Mouse (Mus musculus): Measurements from ENCODE around the gene Pcmt1. TPM values are rescaled to one million over a fixed set of nuclear protein-coding genes. Genes with fewer than 3 reads are reported as not detected.
"Not testable (repeated sequence)": the region's sequence is repeated elsewhere in the genome, so short reads cannot be mapped to it uniquely, and the experiment has no call there.

The Pcmt1 gene
- polyA plus RNA-seq, 1 experiment from 2014 or later: 154 TPM

GRCm38 (mm10) chr10:7629092-7629491, 51.8 kb downstream of the Pcmt1 start:
- Histone ChIP-seq H3K4me3 (ENCODE audit: low read depth, low read length) (no peak overlapping the region), H3K36me3 (ENCODE audit: control insufficient read depth, insufficient read depth, low read length) (peaks cover 2% of the 10 kb centered on the region; the same call in 1 of the 2 replicates), H3K9me3 (ENCODE audit: control insufficient read depth, low read length) (no peaks in the 10 kb centered on the region), H3K27me3 (ENCODE audit: control insufficient read depth, insufficient read depth, low read length) (no peaks in the 10 kb centered on the region), H3K9ac (ENCODE audit: low read length) (no peak overlapping the region), H3K4me2 (no peak overlapping the region), H3K4me1 (ENCODE audit: control insufficient read depth, insufficient read depth, low read length) (no peaks in the 10 kb centered on the region), H3K27ac (ENCODE audit: low read depth, low read length) (no peak overlapping the region)
- peak; percentile 45 for DNase-seq (ENCODE audit: low spot score, missing footprints)
- WGBS: 95% methylated on average over 4 of the region's 4 CpGs
- no peak for ATAC-seq (ENCODE audit: low FRiP score)

- no peaks in the 10 kb centered on the region for H3K4me1 ChIP-seq (ENCODE audit: control insufficient read depth, insufficient read depth, low read length)
- no peak overlapping the region for H3K27ac ChIP-seq (ENCODE audit: low read depth, low read length)
- H3K9me3 ChIP-seq (ENCODE audit: control insufficient read depth, low read length): no peaks in the 10 kb centered on the region
- H3K4me2 ChIP-seq: no peak overlapping the region
- no peak overlapping the region for H3K9ac ChIP-seq (ENCODE audit: low read length)
- WGBS: 88% methylated on average over 3 of the region's 3 CpGs
- no peak overlapping the region for H3K4me3 ChIP-seq (ENCODE audit: low read depth, low read length)
- no peaks in the 10 kb centered on the region for H3K27me3 ChIP-seq (ENCODE audit: control insufficient read depth, insufficient read depth, low read length)
- ATAC-seq (ENCODE audit: low FRiP score) (no peak), DNase-seq (ENCODE audit: low spot score, missing footprints) (peak; percentile 6)
- H3K36me3 ChIP-seq (ENCODE audit: control insufficient read depth, insufficient read depth, low read length): no peaks in the 10 kb centered on the region
Measured at GRCm38 (mm10) chr10:7623861-7624518, 56.9 kb downstream of the Pcmt1 start.

- Histone ChIP-seq H3K4me2 (no peak overlapping the region), H3K27ac (ENCODE audit: low read depth, low read length) (no peak overlapping the region), H3K36me3 (ENCODE audit: control insufficient read depth, insufficient read depth, low read length) (no peaks in the 10 kb centered on the region), H3K27me3 (ENCODE audit: control insufficient read depth, insufficient read depth, low read length) (no peaks in the 10 kb centered on the region), H3K4me3 (ENCODE audit: low read depth, low read length) (no peak overlapping the region), H3K9me3 (ENCODE audit: control insufficient read depth, low read length) (no peaks in the 10 kb centered on the region), H3K4me1 (ENCODE audit: control insufficient read depth, insufficient read depth, low read length) (no peaks in the 10 kb centered on the region), H3K9ac (ENCODE audit: low read length) (no peak overlapping the region)
- DNase-seq (ENCODE audit: low spot score, missing footprints): no peak
- ATAC-seq (ENCODE audit: low FRiP score): no peak
- WGBS: 90% methylated on average over 3 of the region's 3 CpGs
Measured at GRCm38 (mm10) chr10:7622378-7622777, 58.6 kb downstream of the Pcmt1 start.

GRCm38 (mm10) chr10:7620723-7621122, 60.2 kb downstream of the Pcmt1 start:
- Histone ChIP-seq H3K4me1 (ENCODE audit: control insufficient read depth, insufficient read depth, low read length) (no peaks in the 10 kb centered on the region), H3K9ac (ENCODE audit: low read length) (no peak overlapping the region), H3K27me3 (ENCODE audit: control insufficient read depth, insufficient read depth, low read length) (no peaks in the 10 kb centered on the region), H3K4me2 (no peak overlapping the region), H3K36me3 (ENCODE audit: control insufficient read depth, insufficient read depth, low read length) (no peaks in the 10 kb centered on the region), H3K4me3 (ENCODE audit: low read depth, low read length) (no peak overlapping the region), H3K27ac (ENCODE audit: low read depth, low read length) (no peak overlapping the region), H3K9me3 (ENCODE audit: control insufficient read depth, low read length) (no peaks in the 10 kb centered on the region)
- ATAC-seq (ENCODE audit: low FRiP score): no peak
- peak; percentile 77 for DNase-seq (ENCODE audit: low spot score, missing footprints)
- WGBS: 53% methylated on average over 5 of the region's 5 CpGs

DNA sequence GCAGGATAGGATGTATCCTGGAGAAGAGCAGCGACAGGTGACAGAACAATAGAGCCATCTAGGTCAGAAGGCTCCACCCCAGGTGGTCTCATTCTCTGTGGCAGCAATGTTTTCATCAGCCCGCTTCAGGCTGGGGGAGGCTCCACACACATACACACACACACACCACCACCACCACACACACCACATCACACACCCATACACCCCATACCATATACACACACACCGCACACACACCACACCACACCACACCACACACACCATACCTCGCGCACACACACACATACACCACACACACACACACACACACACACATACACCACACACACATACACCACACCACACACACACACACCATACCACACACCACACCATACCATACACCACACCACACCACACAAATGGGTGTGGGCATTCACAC, 61.1 kb downstream of the Pcmt1 start:
- no peak overlapping the region for H3K27ac ChIP-seq (ENCODE audit: low read depth, low read length)
- H3K9ac ChIP-seq (ENCODE audit: low read length): no peak overlapping the region
- H3K4me2 ChIP-seq: no peak overlapping the region
- H3K4me3 ChIP-seq (ENCODE audit: low read depth, low read length): no peak overlapping the region
- H3K9me3 ChIP-seq (ENCODE audit: control insufficient read depth, low read length): no peaks in the 10 kb centered on the region; the same call in 1 of the 2 replicates
- WGBS: 84% methylated on average over 4 of the region's 5 CpGs
- ATAC-seq (ENCODE audit: low FRiP score) (no peak; the same call in 1 of the 2 replicates), DNase-seq (ENCODE audit: low spot score, missing footprints) (peak; percentile 69)
- no peaks in the 10 kb centered on the region for H3K36me3 ChIP-seq (ENCODE audit: control insufficient read depth, insufficient read depth, low read length)
- no peaks in the 10 kb centered on the region for H3K4me1 ChIP-seq (ENCODE audit: control insufficient read depth, insufficient read depth, low read length)
- no peaks in the 10 kb centered on the region for H3K27me3 ChIP-seq (ENCODE audit: control insufficient read depth, insufficient read depth, low read length)

GRCm38 (mm10) chr10:7617556-7617955, 63.4 kb downstream of the Pcmt1 start:
- not testable (repeated sequence) for H3K27ac ChIP-seq (ENCODE audit: low read depth, low read length); H3K4me2 ChIP-seq; H3K4me3 ChIP-seq (ENCODE audit: low read depth, low read length); H3K27me3 ChIP-seq (ENCODE audit: control insufficient read depth, insufficient read depth, low read length); H3K36me3 ChIP-seq (ENCODE audit: control insufficient read depth, insufficient read depth, low read length); H3K9me3 ChIP-seq (ENCODE audit: control insufficient read depth, low read length); ATAC-seq (ENCODE audit: low FRiP score); H3K4me1 ChIP-seq (ENCODE audit: control insufficient read depth, insufficient read depth, low read length); H3K9ac ChIP-seq (ENCODE audit: low read length)
- peak; percentile 21 for DNase-seq (ENCODE audit: low spot score, missing footprints)
- 22% methylated on average over 3 of the region's 3 CpGs for WGBS

DNA sequence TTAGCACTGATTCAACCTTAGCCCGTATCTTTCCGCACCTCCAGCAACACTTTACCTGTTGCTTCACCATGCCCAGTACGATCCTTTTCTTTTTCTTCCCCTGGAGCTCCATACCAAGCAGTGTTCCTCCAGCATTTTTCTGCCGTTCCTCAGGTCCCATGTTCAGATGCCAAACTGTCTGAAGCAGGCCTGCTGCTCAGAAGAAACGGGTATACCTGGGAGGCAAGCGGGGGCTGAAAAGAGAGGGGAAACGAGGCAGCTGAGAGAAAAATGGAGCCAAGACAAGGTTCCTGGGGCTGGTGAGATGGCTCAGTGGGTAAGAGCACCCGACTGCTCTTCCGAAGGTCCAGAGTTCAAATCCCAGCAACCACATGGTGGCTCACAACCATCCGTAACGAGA, 63.8 kb downstream of the Pcmt1 start:
- H3K4me3 ChIP-seq (ENCODE audit: low read depth, low read length); H3K27me3 ChIP-seq (ENCODE audit: control insufficient read depth, insufficient read depth, low read length); ATAC-seq (ENCODE audit: low FRiP score); H3K4me1 ChIP-seq (ENCODE audit: control insufficient read depth, insufficient read depth, low read length); H3K27ac ChIP-seq (ENCODE audit: low read depth, low read length); H3K4me2 ChIP-seq; H3K9me3 ChIP-seq (ENCODE audit: control insufficient read depth, low read length); H3K9ac ChIP-seq (ENCODE audit: low read length); H3K36me3 ChIP-seq (ENCODE audit: control insufficient read depth, insufficient read depth, low read length): not testable (repeated sequence)
- DNase-seq (ENCODE audit: low spot score, missing footprints): peak; percentile 64
- 84% methylated on average over 9 of the region's 11 CpGs for WGBS

- Histone ChIP-seq H3K4me1 (ENCODE audit: control insufficient read depth, insufficient read depth, low read length) (no peaks in the 10 kb centered on the region), H3K27me3 (ENCODE audit: control insufficient read depth, insufficient read depth, low read length) (no peaks in the 10 kb centered on the region), H3K27ac (ENCODE audit: low read depth, low read length) (no peak overlapping the region), H3K36me3 (ENCODE audit: control insufficient read depth, insufficient read depth, low read length) (no peaks in the 10 kb centered on the region), H3K9me3 (ENCODE audit: control insufficient read depth, low read length) (no peaks in the 10 kb centered on the region; the same call in 1 of the 2 replicates), H3K9ac (ENCODE audit: low read length) (no peak overlapping the region), H3K4me2 (no peak overlapping the region), H3K4me3 (ENCODE audit: low read depth, low read length) (no peak overlapping the region)
- DNase-seq (ENCODE audit: low spot score, missing footprints) (peak; percentile 8), ATAC-seq (ENCODE audit: low FRiP score) (no peak)
- WGBS: 92% methylated on average over 8 of the region's 8 CpGs
Measured at GRCm38 (mm10) chr10:7614834-7615233, 66.1 kb downstream of the Pcmt1 start.

DNA sequence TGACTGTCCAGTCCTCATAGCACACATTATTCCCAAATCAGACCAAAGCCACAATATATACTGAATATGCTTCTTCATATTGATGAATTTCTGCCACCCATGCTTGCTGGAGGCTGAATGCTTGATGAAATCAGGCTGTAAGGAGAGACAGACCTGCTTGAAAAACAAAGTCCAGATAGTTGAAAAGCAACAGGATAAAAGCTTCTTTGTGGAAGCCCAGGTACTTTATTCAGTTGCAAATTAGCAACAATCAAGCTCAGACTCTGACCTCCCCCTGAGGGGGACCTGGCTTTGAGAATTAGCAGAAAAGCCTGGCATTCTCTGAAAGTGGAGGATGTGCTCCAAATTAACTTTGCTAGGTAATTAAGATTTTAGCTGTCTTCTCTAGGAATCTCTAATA, 68.7 kb downstream of the Pcmt1 start:
- H3K27me3 ChIP-seq (ENCODE audit: control insufficient read depth, insufficient read depth, low read length); ATAC-seq (ENCODE audit: low FRiP score); H3K9me3 ChIP-seq (ENCODE audit: control insufficient read depth, low read length); H3K4me2 ChIP-seq; H3K4me1 ChIP-seq (ENCODE audit: control insufficient read depth, insufficient read depth, low read length); H3K36me3 ChIP-seq (ENCODE audit: control insufficient read depth, insufficient read depth, low read length); H3K4me3 ChIP-seq (ENCODE audit: low read depth, low read length); H3K9ac ChIP-seq (ENCODE audit: low read length); H3K27ac ChIP-seq (ENCODE audit: low read depth, low read length): not testable (repeated sequence)
- peak; percentile 39 for DNase-seq (ENCODE audit: low spot score, missing footprints)
